Mouse (Mus musculus): Measurements from ENCODE around the gene Mctp1. TPM values are rescaled to one million over a fixed set of nuclear protein-coding genes. Genes with fewer than 3 reads are reported as not detected.
"Not testable (repeated sequence)": the region's sequence is repeated elsewhere in the genome, so short reads cannot be mapped to it uniquely, and the experiment has no call there.

Mctp1 gene
- polyA plus RNA-seq, 1 experiment from 2014 or later, result 0.20 TPM

DNA sequence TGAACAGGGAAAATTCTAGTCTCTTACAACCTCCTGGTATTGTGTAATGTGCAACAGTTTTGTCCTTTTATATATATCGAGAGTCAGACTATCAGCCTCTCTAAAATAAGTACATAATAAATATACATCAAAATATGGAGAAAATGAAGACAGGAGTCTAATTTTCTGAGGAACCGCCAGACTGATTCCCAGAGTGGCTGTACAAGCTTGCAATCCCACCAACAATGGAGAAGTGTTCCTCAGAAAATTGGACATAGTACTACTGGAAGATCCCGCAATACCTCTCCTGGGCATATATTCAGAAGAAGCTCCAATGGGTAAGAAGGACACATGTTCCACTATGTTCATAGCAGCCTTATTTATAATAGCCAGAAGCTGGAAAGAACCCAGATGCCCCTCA, 586.7 kb downstream of the Mctp1 start:
- not testable (repeated sequence) for H3K9ac ChIP-seq (replicated peaks); H3K4me1 ChIP-seq (replicated peaks); H3K4me2 ChIP-seq; H3K27me3 ChIP-seq; H3K4me3 ChIP-seq (replicated peaks); H3K36me3 ChIP-seq; H3K9me3 ChIP-seq; ATAC-seq (ENCODE audit: insufficient number of reproducible peaks, insufficient read depth, low FRiP score, low TSS enrichment, low read depth); H3K27ac ChIP-seq
- WGBS, result 87% methylated on average over 3 of the region's 3 CpGs

DNA sequence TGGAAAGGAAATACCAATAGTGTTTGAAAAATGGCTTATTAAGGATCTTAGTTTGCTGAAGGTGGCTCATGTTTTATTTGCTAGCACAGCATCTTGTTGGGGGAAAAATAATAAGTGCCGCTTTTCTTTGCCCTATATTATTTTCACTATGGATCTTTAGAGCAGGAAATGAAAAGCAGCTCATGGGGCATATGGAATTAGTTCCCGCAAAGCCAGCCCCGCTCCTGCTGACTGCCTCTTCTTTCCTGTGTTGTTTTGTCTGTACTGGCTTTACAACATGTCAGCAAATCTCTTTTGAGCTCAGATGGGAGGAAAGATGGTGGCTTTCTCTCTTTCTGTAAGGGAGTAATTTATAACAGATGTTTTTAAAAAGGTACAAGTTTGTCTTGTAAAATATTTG, 618.3 kb downstream of the Mctp1 start:
- ATAC-seq (ENCODE audit: insufficient number of reproducible peaks, insufficient read depth, low FRiP score, low TSS enrichment, low read depth), result no peak
- Histone ChIP-seq H3K4me1 (replicated peaks) (peaks cover 14% of the 10 kb centered on the region; the same call in 1 of the 2 replicates), H3K9me3 (no peaks in the 10 kb centered on the region), H3K4me2 (no peak overlapping the region), H3K9ac (replicated peaks) (no peak overlapping the region), H3K4me3 (replicated peaks) (no peak overlapping the region), H3K27me3 (no peaks in the 10 kb centered on the region), H3K36me3 (no peaks in the 10 kb centered on the region), H3K27ac (0 out of 2 replicates have a peak overlapping the region, but pooled peaks have one; percentile 31)
- WGBS, result 15% methylated on average over 3 of the region's 3 CpGs

DNA sequence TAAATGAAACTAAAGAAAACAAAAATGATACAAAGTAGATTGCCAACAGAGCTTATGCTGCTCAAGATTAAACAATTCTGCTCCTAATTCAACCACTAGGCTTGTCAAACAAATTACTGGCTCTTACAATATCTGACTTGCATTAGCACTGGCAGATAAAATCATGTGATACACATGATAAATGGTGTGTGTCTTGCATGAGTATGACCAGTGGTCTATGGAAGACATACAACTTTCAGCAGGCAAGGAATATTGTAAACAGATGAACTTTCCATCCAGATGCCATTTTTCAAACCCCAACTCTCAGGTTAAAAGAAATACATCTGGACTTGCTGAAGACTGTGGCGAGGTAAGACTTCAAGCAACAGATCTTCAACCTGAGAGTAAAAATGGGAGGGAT, 619.3 kb downstream of the Mctp1 start:
- WGBS, result 62% methylated on average over 1 of the region's 1 CpGs
- Histone ChIP-seq H3K4me3 (replicated peaks) (no peak overlapping the region), H3K9me3 (no peaks in the 10 kb centered on the region), H3K4me2 (no peak overlapping the region), H3K27me3 (no peaks in the 10 kb centered on the region), H3K27ac (peak overlapping the region; percentile 29; the same call in 1 of the 2 replicates), H3K9ac (replicated peaks) (no peak overlapping the region), H3K4me1 (replicated peaks) (peaks cover 14% of the 10 kb centered on the region; the same call in 1 of the 2 replicates), H3K36me3 (no peaks in the 10 kb centered on the region)
- no peak for ATAC-seq (ENCODE audit: insufficient number of reproducible peaks, insufficient read depth, low FRiP score, low TSS enrichment, low read depth)

DNA sequence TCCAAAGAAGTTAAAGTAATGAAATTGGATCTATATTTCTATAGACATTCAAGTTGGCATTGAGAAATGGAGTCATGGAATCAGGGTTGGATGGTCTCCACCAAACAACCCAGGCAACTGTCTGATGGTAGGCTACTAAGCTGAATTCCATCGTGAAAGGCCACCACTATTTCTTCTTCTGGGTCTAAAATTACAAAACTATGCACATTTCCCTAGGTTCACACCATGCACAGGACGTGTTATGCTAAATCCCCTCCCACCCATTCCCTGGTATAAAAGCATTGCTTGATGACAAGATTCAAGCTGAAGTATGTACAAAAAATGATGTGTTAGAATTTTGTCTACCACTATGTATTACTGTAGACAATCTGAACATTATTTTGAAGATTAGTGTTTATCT, 634.5 kb downstream of the Mctp1 start:
- H3K4me2 ChIP-seq, result no peak overlapping the region
- no peak for ATAC-seq (ENCODE audit: insufficient number of reproducible peaks, insufficient read depth, low FRiP score, low TSS enrichment, low read depth)
- 80% methylated on average over 2 of the region's 2 CpGs for WGBS
- H3K36me3 ChIP-seq, result no peaks in the 10 kb centered on the region
- H3K4me3 ChIP-seq (replicated peaks), result no peak overlapping the region
- no peaks in the 10 kb centered on the region for H3K4me1 ChIP-seq (replicated peaks)
- no peaks in the 10 kb centered on the region for H3K27me3 ChIP-seq
- H3K9me3 ChIP-seq, result no peaks in the 10 kb centered on the region
- no peak overlapping the region for H3K9ac ChIP-seq (replicated peaks)
- no peak overlapping the region for H3K27ac ChIP-seq

DNA sequence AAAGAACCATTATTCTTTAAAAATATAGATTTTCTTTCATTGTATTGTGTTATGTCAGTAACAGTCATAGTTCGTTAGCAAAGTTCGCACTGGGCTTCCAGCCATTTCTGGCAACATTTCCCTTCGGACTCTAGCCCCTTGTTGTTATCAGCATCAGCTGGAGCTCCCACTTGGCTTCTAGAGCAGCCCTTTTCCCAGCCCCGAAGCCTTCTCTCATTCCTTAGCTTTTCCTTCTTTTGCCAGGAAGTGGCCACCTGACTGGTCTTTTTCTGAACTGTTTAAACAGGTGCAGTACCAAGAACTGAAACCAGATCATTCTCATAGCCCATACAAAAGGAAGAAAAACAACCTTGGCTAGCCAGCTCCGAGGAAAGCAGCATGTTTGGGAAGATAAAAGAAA, 645.3 kb downstream of the Mctp1 start:
- H3K27ac ChIP-seq, result no peak overlapping the region
- H3K4me3 ChIP-seq (replicated peaks), result no peak overlapping the region
- ATAC-seq (ENCODE audit: insufficient number of reproducible peaks, insufficient read depth, low FRiP score, low TSS enrichment, low read depth), result no peak
- no peaks in the 10 kb centered on the region for H3K27me3 ChIP-seq
- H3K36me3 ChIP-seq, result no peaks in the 10 kb centered on the region
- no peak overlapping the region for H3K4me2 ChIP-seq
- no peaks in the 10 kb centered on the region for H3K9me3 ChIP-seq
- H3K9ac ChIP-seq (replicated peaks), result no peak overlapping the region
- 78% methylated on average over 5 of the region's 5 CpGs for WGBS
- H3K4me1 ChIP-seq (replicated peaks), result no peaks in the 10 kb centered on the region

DNA sequence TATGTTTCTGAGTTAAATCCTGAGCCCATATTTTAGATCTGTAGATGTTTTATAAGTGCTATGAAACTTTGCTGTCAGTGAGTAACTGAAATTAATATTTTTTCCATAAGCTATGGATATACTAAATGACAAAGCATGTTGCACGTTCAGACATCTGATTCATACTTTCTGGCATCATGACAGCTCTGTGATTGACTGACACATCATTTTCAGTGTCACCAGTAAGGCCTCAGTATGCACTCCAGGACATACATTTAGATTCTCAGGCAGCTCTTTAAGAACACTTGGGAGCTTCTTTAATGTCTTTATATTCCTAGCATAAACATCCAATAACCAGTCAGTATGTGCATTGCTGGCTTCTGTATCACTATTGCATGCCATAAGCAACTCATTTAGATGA, 659.0 kb downstream of the Mctp1 start:
- Histone ChIP-seq H3K4me3 (replicated peaks) (no peak overlapping the region), H3K9me3 (no peaks in the 10 kb centered on the region), H3K27ac (no peak overlapping the region), H3K4me2 (no peak overlapping the region), H3K4me1 (replicated peaks) (peaks cover 2% of the 10 kb centered on the region; the same call in 1 of the 2 replicates), H3K36me3 (peaks cover 9% of the 10 kb centered on the region; the same call in 1 of the 2 replicates), H3K9ac (replicated peaks) (no peak overlapping the region), H3K27me3 (no peaks in the 10 kb centered on the region)
- WGBS, result 78% methylated on average over 1 of the region's 1 CpGs
- ATAC-seq (ENCODE audit: insufficient number of reproducible peaks, insufficient read depth, low FRiP score, low TSS enrichment, low read depth), result no peak

DNA sequence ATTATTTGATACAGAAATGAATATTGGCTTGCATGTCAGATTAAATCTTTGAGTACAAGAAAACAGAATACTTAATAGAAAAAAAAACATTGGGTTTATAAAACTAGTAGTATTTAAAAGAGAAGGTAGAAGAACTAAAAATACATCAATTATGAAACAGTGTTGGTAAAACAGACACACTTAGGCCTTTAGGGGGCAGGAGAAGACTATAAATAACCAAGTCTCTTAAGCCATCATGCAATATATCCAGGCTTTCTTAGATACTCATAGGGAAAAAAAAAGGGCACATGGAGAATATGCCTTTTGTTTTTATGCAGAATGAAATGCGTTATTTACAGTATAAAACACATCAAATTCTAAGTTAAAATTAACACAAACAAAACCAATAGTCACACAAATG, 661.0 kb downstream of the Mctp1 start:
- no peak for ATAC-seq (ENCODE audit: insufficient number of reproducible peaks, insufficient read depth, low FRiP score, low TSS enrichment, low read depth)
- WGBS, result 100% methylated on average over 1 of the region's 1 CpGs
- Histone ChIP-seq H3K27me3 (no peaks in the 10 kb centered on the region), H3K36me3 (peaks cover 12% of the 10 kb centered on the region; the same call in 1 of the 2 replicates), H3K9ac (replicated peaks) (no peak overlapping the region), H3K4me2 (no peak overlapping the region), H3K27ac (no peak overlapping the region), H3K9me3 (no peaks in the 10 kb centered on the region), H3K4me1 (replicated peaks) (peaks cover 2% of the 10 kb centered on the region; the same call in 1 of the 2 replicates), H3K4me3 (replicated peaks) (no peak overlapping the region)

DNA sequence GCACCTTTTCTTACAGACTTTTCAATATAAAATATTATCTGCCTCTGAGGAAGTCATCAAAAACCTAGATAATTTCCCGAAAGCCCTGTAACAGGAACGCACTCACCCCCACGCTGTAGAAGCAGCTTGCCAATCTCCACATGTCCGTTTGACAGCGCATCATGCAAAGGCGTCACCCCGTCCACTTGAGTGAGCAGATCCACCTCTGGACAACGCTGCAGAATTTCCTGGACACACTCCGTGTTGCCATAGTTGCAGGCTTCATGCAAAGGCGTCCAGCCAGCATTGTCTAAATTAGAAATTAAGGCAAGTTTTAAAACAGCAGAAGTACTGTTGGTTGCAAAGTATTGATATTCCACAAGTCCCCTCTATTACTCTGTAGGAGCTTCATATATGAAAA, 662.1 kb downstream of the Mctp1 start:
- ATAC-seq (ENCODE audit: insufficient number of reproducible peaks, insufficient read depth, low FRiP score, low TSS enrichment, low read depth), result no peak
- Histone ChIP-seq H3K4me2 (no peak overlapping the region), H3K9ac (replicated peaks) (no peak overlapping the region), H3K4me3 (replicated peaks) (no peak overlapping the region), H3K27me3 (no peaks in the 10 kb centered on the region), H3K27ac (no peak overlapping the region), H3K4me1 (replicated peaks) (peaks cover 2% of the 10 kb centered on the region; the same call in 1 of the 2 replicates), H3K9me3 (no peaks in the 10 kb centered on the region), H3K36me3 (peaks cover 12% of the 10 kb centered on the region; the same call in 1 of the 2 replicates)
- 90% methylated on average over 10 of the region's 10 CpGs for WGBS

DNA sequence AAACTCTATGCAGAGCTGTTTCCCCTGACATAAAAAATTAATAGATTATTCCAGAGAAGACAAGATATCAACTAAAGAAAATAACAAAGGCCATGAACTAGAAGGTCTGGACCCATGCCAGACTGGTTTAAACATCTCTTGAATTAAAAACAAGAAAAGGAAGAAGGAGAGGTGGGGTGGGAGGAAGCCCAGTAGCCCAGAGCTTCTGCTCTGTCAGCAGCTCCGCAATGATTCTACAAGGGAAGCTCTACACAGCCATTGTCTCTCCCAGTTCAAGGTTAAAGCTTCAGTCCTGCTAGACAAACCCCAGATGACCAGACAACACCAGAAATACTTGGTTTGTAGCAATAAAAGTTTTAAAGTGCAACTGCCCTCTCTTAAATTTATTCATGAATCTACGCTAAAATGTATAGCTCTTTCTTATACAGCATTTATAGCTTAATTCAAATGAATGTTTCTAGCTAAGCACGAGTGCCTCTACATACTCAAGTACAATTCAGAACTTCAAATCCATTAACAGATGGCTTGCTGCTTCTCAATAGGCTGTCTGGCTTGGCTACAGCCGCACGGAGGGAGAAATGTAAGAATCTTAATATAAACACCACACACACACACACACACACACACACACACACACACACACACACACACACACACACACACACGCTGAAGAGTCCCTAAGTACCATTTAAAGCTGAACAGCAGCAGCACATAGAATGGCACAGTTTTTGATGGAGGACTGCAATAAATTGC, 663.0 kb downstream of the Mctp1 start:
- no peak for ATAC-seq (ENCODE audit: insufficient number of reproducible peaks, insufficient read depth, low FRiP score, low TSS enrichment, low read depth)
- H3K27ac ChIP-seq, result no peak overlapping the region

DNA sequence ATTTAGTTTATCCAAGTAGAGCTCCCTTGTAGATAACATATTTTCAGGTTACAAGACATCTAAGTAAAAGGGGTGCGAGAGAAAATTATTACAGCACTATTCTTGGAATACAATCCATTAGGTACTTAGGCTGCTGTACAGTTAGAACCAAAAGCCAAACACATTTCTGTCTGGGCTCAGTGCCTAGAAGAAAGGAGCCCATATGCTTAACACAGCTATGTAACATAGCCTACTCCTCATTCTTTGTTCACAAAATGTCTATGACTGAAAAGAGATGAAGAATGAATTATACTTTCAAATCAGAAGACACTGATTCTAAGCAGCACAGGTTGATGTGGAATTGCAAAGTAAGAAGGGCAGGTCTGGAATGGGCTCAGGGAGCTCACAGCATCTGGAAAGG, 664.1 kb downstream of the Mctp1 start:
- H3K4me3 ChIP-seq (replicated peaks), result no peak overlapping the region
- no peak overlapping the region for H3K9ac ChIP-seq (replicated peaks)
- WGBS, result 90% methylated on average over 1 of the region's 1 CpGs
- H3K27ac ChIP-seq, result no peak overlapping the region
- no peaks in the 10 kb centered on the region for H3K9me3 ChIP-seq
- H3K27me3 ChIP-seq, result no peaks in the 10 kb centered on the region
- peaks cover 8% of the 10 kb centered on the region; the same call in 1 of the 2 replicates for H3K36me3 ChIP-seq
- ATAC-seq (ENCODE audit: insufficient number of reproducible peaks, insufficient read depth, low FRiP score, low TSS enrichment, low read depth), result no peak
- no peak overlapping the region for H3K4me2 ChIP-seq
- H3K4me1 ChIP-seq (replicated peaks), result peaks cover 2% of the 10 kb centered on the region; the same call in 1 of the 2 replicates

More for the DNA sequence above, 663.0 kb downstream of the Mctp1 start:
- no peaks in the 10 kb centered on the region for H3K9me3 ChIP-seq
- peaks cover 2% of the 10 kb centered on the region; the same call in 1 of the 2 replicates for H3K4me1 ChIP-seq (replicated peaks)
- peaks cover 8% of the 10 kb centered on the region; the same call in 1 of the 2 replicates for H3K36me3 ChIP-seq
- no peaks in the 10 kb centered on the region for H3K27me3 ChIP-seq
- no peak overlapping the region for H3K9ac ChIP-seq (replicated peaks)
- H3K4me3 ChIP-seq (replicated peaks), result no peak overlapping the region
- WGBS, result 79% methylated on average over 6 of the region's 6 CpGs
- H3K4me2 ChIP-seq, result no peak overlapping the region

DNA sequence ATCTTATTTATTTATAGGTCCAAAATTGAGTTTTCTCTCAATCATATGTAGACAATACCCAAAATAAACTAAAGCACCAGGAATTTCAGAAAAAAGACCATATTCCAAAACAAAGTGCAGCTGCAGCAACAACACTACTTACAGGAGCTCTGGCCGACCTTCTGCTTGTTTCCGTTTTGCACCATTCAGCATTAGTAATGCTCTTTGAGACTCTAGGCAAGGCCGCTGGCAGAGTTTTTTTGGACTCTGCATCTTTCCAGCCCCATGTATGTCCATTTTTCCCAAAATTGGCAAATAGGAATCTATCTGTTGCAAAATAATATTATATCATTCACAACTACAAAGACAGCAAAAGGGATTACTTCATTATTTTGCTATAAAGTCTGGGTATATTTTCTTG, 665.4 kb downstream of the Mctp1 start:
- Histone ChIP-seq H3K4me3 (replicated peaks) (no peak overlapping the region), H3K36me3 (peaks cover 8% of the 10 kb centered on the region; the same call in 1 of the 2 replicates), H3K4me2 (no peak overlapping the region), H3K9ac (replicated peaks) (no peak overlapping the region), H3K4me1 (replicated peaks) (no peaks in the 10 kb centered on the region), H3K27ac (no peak overlapping the region), H3K27me3 (no peaks in the 10 kb centered on the region), H3K9me3 (no peaks in the 10 kb centered on the region)
- WGBS, result 92% methylated on average over 3 of the region's 3 CpGs
- no peak for ATAC-seq (ENCODE audit: insufficient number of reproducible peaks, insufficient read depth, low FRiP score, low TSS enrichment, low read depth)

DNA sequence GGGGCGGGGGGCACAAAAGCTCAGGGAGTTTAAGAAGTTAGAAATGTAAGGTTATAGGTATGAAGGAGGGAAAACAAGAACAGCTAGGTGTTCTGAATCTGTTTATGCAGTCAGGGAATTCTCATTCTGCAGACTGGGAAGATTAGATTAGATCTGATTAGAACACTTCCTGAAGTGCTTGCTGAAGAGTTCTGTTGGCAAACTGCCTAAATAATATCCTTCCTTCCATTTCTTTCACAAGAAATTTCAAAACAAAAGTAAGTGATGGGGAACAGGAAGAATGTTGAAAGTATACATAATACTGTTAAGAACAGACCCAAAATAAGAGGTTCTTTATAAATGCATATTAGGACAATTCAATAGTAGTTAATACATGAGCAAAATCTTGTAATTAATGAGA, 678.9 kb downstream of the Mctp1 start:
- WGBS, result 91% methylated on average over 1 of the region's 1 CpGs
- ATAC-seq (ENCODE audit: insufficient number of reproducible peaks, insufficient read depth, low FRiP score, low TSS enrichment, low read depth), result no peak

More for the DNA sequence above, 678.9 kb downstream of the Mctp1 start:
- Histone ChIP-seq H3K9ac (replicated peaks) (no peak overlapping the region), H3K4me3 (replicated peaks) (no peak overlapping the region), H3K4me2 (no peak overlapping the region), H3K27ac (no peak overlapping the region), H3K27me3 (no peaks in the 10 kb centered on the region), H3K4me1 (replicated peaks) (no peaks in the 10 kb centered on the region), H3K36me3 (peaks cover 15% of the 10 kb centered on the region), H3K9me3 (no peaks in the 10 kb centered on the region)

Measured in limb, embryonic 12.5 days (tissue).